Mouse (Mus musculus): Measurements from ENCODE around the gene Acaca. TPM values are rescaled to one million over a fixed set of nuclear protein-coding genes. Genes with fewer than 3 reads are reported as not detected.

The Acaca gene
- total RNA-seq, 2 experiments from 2014 or later: 84.5 to 85.3 TPM

GRCm38 (mm10) chr11:84425736-84426632 lies 296.5 kb downstream of the Acaca start:
- no peak for DNase-seq (ENCODE audit: low spot score in 2 of 2)
- intact Hi-C loops (cut with DNase I): no loop called here

- no peak for DNase-seq (ENCODE audit: low spot score in 2 of 2)
- intact Hi-C loops (cut with DNase I): no loop called here
These were observed 297.1 kb downstream of the Acaca start for GRCm38 (mm10) chr11:84426633-84426998.

- intact Hi-C loops (cut with DNase I): loop anchor here (2.0 kb wide), 1 partner anchor 365 kb away; no protein-coding TSS in a partner anchor
- no peak for DNase-seq (ENCODE audit: low spot score in 2 of 2)
These were observed 300.1 kb downstream of the Acaca start for GRCm38 (mm10) chr11:84429581-84429980.

- no peak for DNase-seq (ENCODE audit: low spot score in 2 of 2)
- intact Hi-C loops (cut with DNase I): no loop called here
These were observed 300.9 kb downstream of the Acaca start for GRCm38 (mm10) chr11:84430336-84430735.

- intact Hi-C loops (cut with DNase I): no loop called here
- no peak for DNase-seq (ENCODE audit: low spot score in 2 of 2)
These were observed 305.4 kb downstream of the Acaca start for GRCm38 (mm10) chr11:84434879-84435278.

GRCm38 (mm10) chr11:84440402-84440801 lies 310.9 kb downstream of the Acaca start:
- no peak for DNase-seq (ENCODE audit: low spot score in 2 of 2)
- intact Hi-C loops (cut with DNase I): no loop called here

- intact Hi-C loops (cut with DNase I): no loop called here
- no peak for DNase-seq (ENCODE audit: low spot score in 2 of 2)
These were observed 313.3 kb downstream of the Acaca start for GRCm38 (mm10) chr11:84442554-84443331.

Other genes starting within 250 kb of the Acaca start
- 10 to 100 TPM; 12.8 to 14.8 TPM for gene Ddx52, start 187.6 kb upstream of the Acaca start, total RNA-seq (2021)
- gene Synrg, start 165.2 kb upstream of the Acaca start, total RNA-seq (2021): 10 to 100 TPM; 58.1 to 58.8 TPM
- gene Dusp14, start 60.4 kb upstream of the Acaca start, total RNA-seq (2021): 10 to 100 TPM; 77.9 to 79.3 TPM
- gene Tada2a, start 72 bp upstream of the Acaca start, total RNA-seq (2021): 10 to 100 TPM; 35.2 to 40.4 TPM
- not detected for gene Gm11437, start 37.8 kb downstream of the Acaca start, total RNA-seq (2021)